Mouse (Mus musculus) liver, embryonic 15.5 days (tissue): ENCODE results near the gene Ms4a1. TPM values are rescaled to one million over a fixed set of nuclear protein-coding genes. Genes with fewer than 3 reads are reported as not detected.
"Not testable (repeated sequence)": the region's sequence is repeated elsewhere in the genome, so short reads cannot be mapped to it uniquely, and the experiment has no call there.

Source experiments
- ATAC-seq: fragments of 200-750 bp; cut with Nextera tagmentation; 2 replicates; pipeline ENCODE4 v1.8.0; 2017; ENCODE audit warnings: moderate number of reproducible peaks, mild to moderate bottlenecking, moderate library complexity; ENCODE audit not compliant: insufficient read depth
- H3K27ac ChIP-seq: fragments of 300-500 bp; sonication (generic); replicated peaks from 2 replicates; pipeline ENCODE4 v1.5.1; 2015; ENCODE audit warnings: mild to moderate bottlenecking, inconsistent platforms
- H3K27me3 ChIP-seq: fragments of 300-500 bp; sonication (generic); 2 replicates; pipeline ENCODE4 v1.6.1; 2015; ENCODE audit warnings: mild to moderate bottlenecking, inconsistent platforms
- H3K36me3 ChIP-seq: fragments of 300-500 bp; sonication (generic); replicated peaks from 2 replicates; pipeline ENCODE4 v1.6.1; 2015; ENCODE audit warnings: moderate library complexity, mild to moderate bottlenecking, inconsistent platforms
- H3K4me1 ChIP-seq: fragments of 300-500 bp; sonication (generic); replicated peaks from 2 replicates; pipeline ENCODE4 v1.6.1; 2015; ENCODE audit warnings: inconsistent platforms
- H3K4me2 ChIP-seq: fragments of 300-500 bp; sonication (generic); 2 replicates; pipeline ENCODE4 v1.6.1; 2015; ENCODE audit warnings: moderate library complexity, mild to moderate bottlenecking, inconsistent platforms
- H3K4me3 ChIP-seq: fragments of 300-500 bp; sonication (generic); replicated peaks from 2 replicates; pipeline ENCODE4 v1.5.1; 2015; ENCODE audit warnings: mild to moderate bottlenecking, inconsistent platforms
- H3K9ac ChIP-seq: fragments of 300-500 bp; sonication (generic); 2 replicates; pipeline ENCODE4 v1.6.1; 2015; ENCODE audit warnings: moderate library complexity, mild to moderate bottlenecking, inconsistent platforms
- H3K9me3 ChIP-seq: fragments of 300-500 bp; sonication (generic); replicated peaks from 2 replicates; pipeline ENCODE4 v1.6.1; 2016; ENCODE audit warnings: inconsistent platforms
- WGBS: fragments of 180-500 bp; shearing (Covaris S2); methylation state at CpG from one replicate; pipeline ENCODE4 v1.1.7; 2015; ENCODE audit warnings: mixed read lengths; ENCODE audit not compliant: insufficient replicate concordance; 5-methylcytosine and 5-hydroxymethylcytosine counted together
- polyA plus RNA-seq: library from polyadenylated mRNA; unstranded; fragments of >200 nt; fragmentation: Nextera tagmentation; extraction: Ambion mirVana; gene quantifications from 2 replicates; pipeline ENCODE4 v1.2.1, GENCODE M21; 2015

Ms4a1 gene
- polyA plus RNA-seq = not detected in 2 replicates

DNA sequence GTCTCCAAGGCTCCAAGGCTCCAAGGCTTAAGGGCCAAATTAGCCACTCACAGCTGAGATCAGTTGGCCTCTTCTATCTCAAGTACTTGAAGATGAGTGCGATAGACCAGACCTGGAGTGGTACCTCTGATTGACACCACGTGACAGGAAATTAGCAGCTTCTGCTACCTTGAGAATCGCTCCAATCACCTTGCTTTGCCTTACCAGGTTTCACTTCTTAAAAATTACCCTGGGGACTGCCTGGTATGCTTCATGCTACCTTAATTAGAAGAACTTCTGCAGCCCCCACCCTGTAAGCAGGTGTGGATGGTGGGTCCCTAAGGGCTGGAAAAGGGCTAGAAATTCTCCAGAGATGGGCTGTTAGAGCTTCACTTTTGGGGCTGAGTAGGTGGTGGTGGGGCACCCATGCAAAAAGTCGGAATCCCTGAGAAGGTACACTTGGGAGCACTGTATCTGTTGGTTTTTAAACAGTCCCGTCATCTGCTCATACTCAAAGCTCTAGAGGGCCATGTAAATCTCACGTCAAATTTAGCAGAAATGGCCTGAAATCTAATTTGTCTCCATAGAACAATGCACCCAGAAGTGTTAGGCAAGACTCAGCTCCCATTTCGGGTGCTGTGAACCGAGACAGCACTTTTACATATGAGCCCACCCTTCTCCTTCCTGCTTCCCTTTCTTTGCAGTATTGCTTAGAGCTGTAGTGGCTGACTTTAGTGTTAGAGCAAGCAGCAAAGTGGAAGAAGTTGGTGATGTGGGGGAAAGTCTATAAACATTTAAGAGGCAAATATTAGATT is at the start of gene Ms4a1:
TSS of gene Ms4a1 (minus strand) at position 190 of the 794 bp plus-strand sequence.
- H3K4me2 ChIP-seq = no peak within 1 kb of the TSS
- no peak for ATAC-seq
- H3K4me1 ChIP-seq = no peaks in the 10 kb centered on the region
- H3K27ac ChIP-seq = no peak within 1 kb of the TSS
- no peak within 1 kb of the TSS for H3K9ac ChIP-seq
- H3K4me3 ChIP-seq = no peak within 1 kb of the TSS
- no peaks in the 10 kb centered on the region for H3K27me3 ChIP-seq
- 58% methylated on average over 8 of the region's 8 CpGs for WGBS
- H3K36me3 ChIP-seq = no peaks in the 10 kb centered on the region
- H3K9me3 ChIP-seq = no peaks in the 10 kb centered on the region

GRCm38 (mm10) chr19:11314354-11314753 is 48.3 kb upstream of the Ms4a1 start, which contains the start of gene Ms4a14:
Gene Ms4a14, minus strand, starts transcription at chr19:11314454.
- 46% methylated on average over 1 of the region's 1 CpGs for WGBS
- Histone ChIP-seq H3K4me3 (no peak within 1 kb of the TSS), H3K36me3 (no peaks in the 10 kb centered on the region), H3K4me2 (no peak within 1 kb of the TSS), H3K4me1 (no peaks in the 10 kb centered on the region), H3K9me3 (no peaks in the 10 kb centered on the region), H3K27me3 (no peaks in the 10 kb centered on the region), H3K27ac (no peak within 1 kb of the TSS), H3K9ac (no peak within 1 kb of the TSS)
- ATAC-seq = no peak

- no peak overlapping the region for H3K27ac ChIP-seq
- no peak overlapping the region for H3K4me2 ChIP-seq
- no peak overlapping the region for H3K4me3 ChIP-seq
- H3K4me1 ChIP-seq = no peaks in the 10 kb centered on the region
- no peaks in the 10 kb centered on the region for H3K9me3 ChIP-seq
- H3K9ac ChIP-seq = no peak overlapping the region
- no peak for ATAC-seq
- H3K27me3 ChIP-seq = no peaks in the 10 kb centered on the region
- no peaks in the 10 kb centered on the region for H3K36me3 ChIP-seq
These were observed 42.8 kb upstream of the Ms4a1 start for GRCm38 (mm10) chr19:11308888-11309287.

DNA sequence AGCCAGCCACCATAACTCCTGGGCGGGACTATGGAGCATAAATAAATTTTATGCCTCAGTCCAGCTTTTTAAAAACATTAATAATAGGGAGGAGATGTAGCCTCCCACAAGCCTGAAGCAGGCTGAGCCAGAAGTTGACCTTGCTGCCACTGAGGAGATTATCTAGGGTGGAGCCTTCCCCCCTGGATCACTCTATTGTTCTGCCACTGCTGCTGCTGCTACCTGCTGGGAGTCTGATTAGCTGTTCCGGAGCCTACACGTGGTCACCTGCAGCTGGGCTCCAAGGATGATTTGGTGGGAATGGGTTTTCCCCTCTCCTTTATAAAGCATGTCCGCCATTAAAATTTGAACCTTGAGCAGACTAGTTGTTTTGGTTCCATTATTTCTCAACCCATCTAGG is 33.5 kb upstream of the Ms4a1 start:
- not testable (repeated sequence) for H3K27me3 ChIP-seq, H3K36me3 ChIP-seq, ATAC-seq, H3K4me2 ChIP-seq, H3K4me1 ChIP-seq, H3K9me3 ChIP-seq, H3K27ac ChIP-seq, H3K4me3 ChIP-seq, H3K9ac ChIP-seq
- WGBS = 41% methylated on average over 4 of the region's 4 CpGs

- Histone ChIP-seq H3K9me3 (no peaks in the 10 kb centered on the region), H3K36me3 (no peaks in the 10 kb centered on the region), H3K27me3 (no peaks in the 10 kb centered on the region), H3K9ac (no peak overlapping the region), H3K4me2 (no peak overlapping the region), H3K27ac (no peak overlapping the region), H3K4me3 (no peak overlapping the region), H3K4me1 (no peaks in the 10 kb centered on the region)
- no peak for ATAC-seq
- WGBS = 57% methylated on average over 2 of the region's 2 CpGs
These were observed 32.9 kb upstream of the Ms4a1 start for GRCm38 (mm10) chr19:11298939-11299338.

DNA sequence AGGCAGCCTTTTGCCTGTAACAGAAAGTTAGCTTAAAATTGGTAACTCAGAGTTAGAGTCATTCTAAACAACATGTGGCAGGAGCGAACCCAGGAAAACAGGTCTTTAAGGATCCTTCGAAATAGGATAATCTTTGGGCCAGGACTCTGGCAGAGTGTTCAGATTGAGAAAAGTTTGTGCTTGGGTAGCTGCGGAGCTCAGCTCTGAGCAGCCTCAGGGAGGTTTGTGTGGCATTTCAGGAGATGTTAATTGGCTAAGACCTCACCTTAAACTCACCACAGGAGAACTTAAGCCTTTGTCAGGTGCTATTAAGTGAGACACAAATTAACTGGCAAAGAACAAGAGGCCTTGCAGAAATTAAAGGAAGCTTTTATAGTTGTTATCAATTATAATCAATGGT is 27.6 kb upstream of the Ms4a1 start:
- not testable (repeated sequence) for H3K4me3 ChIP-seq
- H3K4me2 ChIP-seq = peak overlapping the region; percentile 30; the same call in 1 of the 2 replicates

GRCm38 (mm10) chr19:11292990-11293389 is 26.9 kb upstream of the Ms4a1 start:
- Histone ChIP-seq H3K4me3 (peak overlapping the region; percentile 46), H3K4me1 (no peaks in the 10 kb centered on the region), H3K9me3 (no peaks in the 10 kb centered on the region), H3K27me3 (no peaks in the 10 kb centered on the region), H3K9ac (no peak overlapping the region), H3K36me3 (no peaks in the 10 kb centered on the region), H3K4me2 (peak overlapping the region; percentile 59), H3K27ac (no peak overlapping the region)
- WGBS = 8% methylated on average over 12 of the region's 12 CpGs
- no peak for ATAC-seq

More for the DNA sequence above, 27.6 kb upstream of the Ms4a1 start:
- not testable (repeated sequence) for H3K9me3 ChIP-seq, H3K4me1 ChIP-seq, H3K27me3 ChIP-seq, H3K27ac ChIP-seq, H3K9ac ChIP-seq, H3K36me3 ChIP-seq, ATAC-seq
- WGBS = 15% methylated on average over 3 of the region's 3 CpGs

GRCm38 (mm10) chr19:11283773-11284172 is 17.7 kb upstream of the Ms4a1 start, which contains the start of gene Ms4a5:
Gene Ms4a5, minus strand, starts transcription at chr19:11283873.
- H3K4me2 ChIP-seq = no peak within 1 kb of the TSS
- ATAC-seq = no peak
- H3K36me3 ChIP-seq = no peaks in the 10 kb centered on the region
- H3K4me1 ChIP-seq = no peaks in the 10 kb centered on the region
- H3K4me3 ChIP-seq = no peak within 1 kb of the TSS
- no peaks in the 10 kb centered on the region for H3K9me3 ChIP-seq
- 60% methylated on average over 2 of the region's 2 CpGs for WGBS
- H3K27ac ChIP-seq = no peak within 1 kb of the TSS
- H3K27me3 ChIP-seq = no peaks in the 10 kb centered on the region
- H3K9ac ChIP-seq = no peak within 1 kb of the TSS

- Histone ChIP-seq H3K27ac (no peak overlapping the region), H3K36me3 (no peaks in the 10 kb centered on the region), H3K4me3 (no peak overlapping the region), H3K9me3 (no peaks in the 10 kb centered on the region), H3K4me1 (no peaks in the 10 kb centered on the region), H3K4me2 (no peak overlapping the region), H3K27me3 (no peaks in the 10 kb centered on the region), H3K9ac (no peak overlapping the region)
- 61% methylated on average over 3 of the region's 3 CpGs for WGBS
- no peak for ATAC-seq
These were observed 14.2 kb upstream of the Ms4a1 start for GRCm38 (mm10) chr19:11280223-11280622.

DNA sequence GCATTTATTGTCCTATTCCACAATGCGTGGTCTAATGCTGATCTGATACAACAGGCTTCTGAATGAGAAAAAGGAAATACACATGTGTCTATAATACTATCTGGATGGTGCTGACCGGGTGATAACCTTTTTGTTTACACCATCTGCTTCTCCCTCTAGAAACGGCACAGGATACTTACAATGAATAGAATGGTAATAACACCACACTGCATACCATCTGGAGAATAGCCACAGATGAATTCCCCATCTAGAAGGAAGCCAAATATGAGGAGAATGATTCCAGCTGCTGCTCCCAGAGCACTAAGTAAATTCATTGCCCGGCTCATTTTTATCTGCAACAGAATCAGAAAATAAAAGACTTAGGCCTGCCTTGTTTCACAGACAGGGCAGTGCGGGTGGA is 10.4 kb upstream of the Ms4a1 start:
- no peaks in the 10 kb centered on the region for H3K27me3 ChIP-seq
- H3K27ac ChIP-seq = no peak overlapping the region
- H3K4me1 ChIP-seq = no peaks in the 10 kb centered on the region
- no peaks in the 10 kb centered on the region for H3K36me3 ChIP-seq
- no peaks in the 10 kb centered on the region for H3K9me3 ChIP-seq
- no peak overlapping the region for H3K4me3 ChIP-seq
- ATAC-seq = no peak
- no peak overlapping the region for H3K9ac ChIP-seq
- 50% methylated on average over 5 of the region's 5 CpGs for WGBS
- H3K4me2 ChIP-seq = no peak overlapping the region

DNA sequence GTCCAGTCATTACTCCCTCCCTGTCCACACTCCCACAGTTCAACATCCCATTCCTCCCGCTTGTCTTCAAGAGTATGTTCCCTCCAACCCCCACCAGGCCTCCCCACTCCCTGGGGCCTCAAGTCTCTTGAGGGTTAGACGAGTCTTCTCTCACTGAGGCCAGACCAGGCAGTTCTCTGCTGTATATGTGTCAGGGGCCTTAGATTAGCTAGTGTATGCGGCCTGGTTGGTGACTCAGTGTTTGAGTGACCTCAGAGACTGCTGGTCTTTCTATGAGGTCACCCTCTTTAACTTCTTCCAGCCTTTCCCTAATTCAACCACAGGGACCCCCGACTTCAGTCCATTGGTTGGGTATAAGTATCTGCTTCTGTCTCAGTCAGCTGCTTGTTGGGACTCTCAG is 915 bp upstream of the Ms4a1 start:
- 47% methylated on average over 4 of the region's 4 CpGs for WGBS
- no peak overlapping the region for H3K4me3 ChIP-seq
- no peak overlapping the region for H3K27ac ChIP-seq
- H3K9me3 ChIP-seq = no peaks in the 10 kb centered on the region
- ATAC-seq = no peak
- no peaks in the 10 kb centered on the region for H3K27me3 ChIP-seq
- no peak overlapping the region for H3K9ac ChIP-seq
- no peaks in the 10 kb centered on the region for H3K36me3 ChIP-seq
- H3K4me2 ChIP-seq = no peak overlapping the region
- H3K4me1 ChIP-seq = no peaks in the 10 kb centered on the region
